Mouse (Mus musculus): ENCODE measurements at regions not wholly inside any gene's neighbourhood (a gene's known extent, or its start where the extent isn't known, plus 50 kb on each side); places are given as distances from the start of the nearest gene placed in this dataset.

DNA sequence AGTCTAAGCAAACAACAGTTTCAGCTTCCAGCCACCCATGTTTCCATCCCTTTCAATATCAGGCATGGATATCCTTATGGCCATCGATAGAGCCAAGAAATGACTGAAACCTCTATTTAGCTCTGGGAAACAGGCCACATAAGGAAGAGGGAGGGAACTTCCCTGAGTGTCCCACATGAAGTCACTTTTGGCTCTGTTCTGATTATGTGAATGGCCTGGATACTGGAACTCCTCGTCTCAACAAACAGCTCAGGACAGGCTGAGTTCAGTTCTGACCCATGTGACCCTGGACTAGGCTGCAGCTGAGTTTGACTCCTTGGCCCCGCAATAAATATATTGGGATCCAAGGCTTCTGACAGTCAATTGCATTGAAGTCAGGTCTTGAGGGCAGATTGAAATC is 63.6 kb upstream of the Lpar1 start:
- TF ChIP-seq CTCF (IDR thresholded peaks at IDR 0.05; ENCODE audit: borderline replicate concordance, extremely low read depth, insufficient read depth, insufficient read length) (no peak), POLR2A (IDR thresholded peaks at IDR 0.05; ENCODE audit: borderline replicate concordance, extremely low read depth, insufficient read depth, insufficient read length, poor library complexity, severe bottlenecking) (no peak)

Measured in brain, embryonic 14.5 days (tissue).